Mouse (Mus musculus) MEL-GATA-1-ER (cell line): ENCODE results near the gene Cacna1h.

Experiments
- DNase-seq: peaks from one replicate; pipeline ENCODE4 v3.0.0-alpha.2; 2012; ENCODE audit warnings: low read depth; ENCODE audit errors: extremely low read depth

Cacna1h gene

GRCm38 (mm10) chr17:25445841-25446240, 12.3 kb upstream of the Cacna1h start:
- no peak for DNase-seq

- no peak for DNase-seq
Measured at GRCm38 (mm10) chr17:25445074-25445473, 11.5 kb upstream of the Cacna1h start.

- no peak for DNase-seq
Measured at GRCm38 (mm10) chr17:25442889-25443288, 9.3 kb upstream of the Cacna1h start.

- no peak for DNase-seq
Measured at GRCm38 (mm10) chr17:25441417-25441816, 7.8 kb upstream of the Cacna1h start.

- no peak for DNase-seq
Measured at GRCm38 (mm10) chr17:25433223-25433616, 363 bp downstream of the Cacna1h start.

GRCm38 (mm10) chr17:25432433-25433181, 976 bp downstream of the Cacna1h start:
- no peak for DNase-seq

- no peak for DNase-seq
Measured at GRCm38 (mm10) chr17:25430534-25430933, 3.0 kb downstream of the Cacna1h start.

GRCm38 (mm10) chr17:25429886-25430285, 3.7 kb downstream of the Cacna1h start:
- DNase-seq, result no peak

GRCm38 (mm10) chr17:25429240-25429639, 4.3 kb downstream of the Cacna1h start:
- no peak for DNase-seq

- no peak for DNase-seq
Measured at GRCm38 (mm10) chr17:25427441-25427840, 6.1 kb downstream of the Cacna1h start.

GRCm38 (mm10) chr17:25425996-25426395, 7.6 kb downstream of the Cacna1h start:
- DNase-seq, result no peak

GRCm38 (mm10) chr17:25424526-25425080, 9.0 kb downstream of the Cacna1h start:
- no peak for DNase-seq

- no peak for DNase-seq
Measured at GRCm38 (mm10) chr17:25420998-25421397, 12.6 kb downstream of the Cacna1h start.

- no peak for DNase-seq
Measured at GRCm38 (mm10) chr17:25418926-25419325, 14.7 kb downstream of the Cacna1h start.

GRCm38 (mm10) chr17:25417990-25418389, 15.6 kb downstream of the Cacna1h start:
- DNase-seq, result no peak

- DNase-seq, result no peak
Measured at GRCm38 (mm10) chr17:25416219-25416618, 17.4 kb downstream of the Cacna1h start.

- no peak for DNase-seq
Measured at GRCm38 (mm10) chr17:25415421-25415913, 18.1 kb downstream of the Cacna1h start.

- DNase-seq, result no peak
Measured at GRCm38 (mm10) chr17:25414917-25415316, 18.7 kb downstream of the Cacna1h start.

GRCm38 (mm10) chr17:25414209-25414608, 19.4 kb downstream of the Cacna1h start:
- DNase-seq, result no peak

GRCm38 (mm10) chr17:25411251-25411650, 22.3 kb downstream of the Cacna1h start:
- DNase-seq, result no peak

GRCm38 (mm10) chr17:25410786-25411185, 22.8 kb downstream of the Cacna1h start:
- DNase-seq, result no peak

GRCm38 (mm10) chr17:25410180-25410579, 23.4 kb downstream of the Cacna1h start:
- DNase-seq, result no peak

- DNase-seq, result no peak
Measured at GRCm38 (mm10) chr17:25409621-25410020, 24.0 kb downstream of the Cacna1h start.
